Mouse (Mus musculus) cerebellum, adult 2 months (tissue): ENCODE data around the gene Ldlrap1.

Experiments
- CTCF ChIP-seq: fragments of 200-500 bp; IDR thresholded peaks from 2 replicates; pipeline ENCODE4 v1.5.1; 2011; ENCODE audit warnings: low read depth, mild to moderate bottlenecking, control low read depth, low read length, moderate library complexity, borderline replicate concordance; ENCODE audit not compliant: insufficient read depth
- POLR2A ChIP-seq: fragments of 200-500 bp; IDR thresholded peaks from 2 replicates; pipeline ENCODE4 v1.6.1; 2011; ENCODE audit warnings: low read length, control low read depth, borderline replicate concordance; ENCODE audit not compliant: insufficient read depth

- no peak for TF ChIP-seq CTCF
- TF ChIP-seq POLR2A, result no peak
Observed at GRCm38 (mm10) chr4:134775234-134775944, 7.6 kb upstream of the Ldlrap1 start.
